Mouse (Mus musculus) ovary, adult 18-20 months (tissue): ENCODE measurements around the gene Hnf4a.

Experiments used
- DNase-seq: peaks from one replicate; pipeline ENCODE4 v3.0.0; 2022; ENCODE audit warnings: low spot score, mixed read lengths

The Hnf4a gene

GRCm38 (mm10) chr2:163490656-163491055, 16.0 kb upstream of the Hnf4a start:
- no peak for DNase-seq

DNA sequence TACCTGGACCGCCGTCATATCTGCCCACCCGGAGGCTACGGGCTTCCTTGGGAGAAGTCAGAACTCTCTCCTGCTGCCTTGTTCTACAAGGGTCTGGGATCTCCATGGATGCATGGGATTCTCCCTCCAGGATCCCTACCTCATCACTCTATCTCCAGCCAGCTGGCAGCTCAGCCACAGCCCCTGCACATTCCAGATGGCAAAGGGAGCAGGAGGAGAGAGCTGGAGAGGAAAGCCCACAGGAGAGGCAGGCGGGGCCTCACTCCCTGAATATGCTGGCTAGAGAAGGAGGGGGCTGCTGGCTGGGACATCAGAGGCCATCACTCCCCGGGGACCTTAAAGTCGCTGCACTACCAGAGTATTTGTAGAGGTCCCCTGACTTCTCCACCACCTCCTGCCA, 15.3 kb upstream of the Hnf4a start:
- DNase-seq: no peak

- DNase-seq: no peak
These were observed 14.6 kb upstream of the Hnf4a start, which contains the start of gene R3hdml for GRCm38 (mm10) chr2:163492018-163492417. TSS of gene R3hdml (plus strand) at chr2:163492318.

GRCm38 (mm10) chr2:163493031-163493430, 13.6 kb upstream of the Hnf4a start:
- no peak for DNase-seq

GRCm38 (mm10) chr2:163493976-163494375, 12.6 kb upstream of the Hnf4a start:
- no peak for DNase-seq

- no peak for DNase-seq
These were observed 12.2 kb upstream of the Hnf4a start for GRCm38 (mm10) chr2:163494456-163494855.

DNA sequence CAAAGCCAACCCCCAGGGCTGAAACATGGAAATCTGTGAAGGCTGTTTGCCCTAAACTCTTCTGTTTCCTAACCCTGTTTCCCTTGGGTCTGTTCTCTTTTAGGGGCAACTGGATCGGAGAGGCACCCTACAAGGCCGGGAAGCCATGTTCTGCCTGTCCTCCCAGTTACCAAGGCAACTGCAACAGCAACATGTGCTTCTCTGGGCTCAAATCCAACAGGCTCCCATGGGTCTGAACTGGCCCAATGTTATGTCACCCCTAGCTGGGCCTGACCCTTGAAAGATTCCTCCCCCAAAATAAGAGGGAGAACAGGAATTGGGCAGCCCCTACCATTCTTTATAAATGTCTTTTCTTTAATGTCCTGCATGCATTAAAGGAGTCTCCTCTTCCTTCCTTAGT, 4.4 kb upstream of the Hnf4a start:
- no peak for DNase-seq

DNA sequence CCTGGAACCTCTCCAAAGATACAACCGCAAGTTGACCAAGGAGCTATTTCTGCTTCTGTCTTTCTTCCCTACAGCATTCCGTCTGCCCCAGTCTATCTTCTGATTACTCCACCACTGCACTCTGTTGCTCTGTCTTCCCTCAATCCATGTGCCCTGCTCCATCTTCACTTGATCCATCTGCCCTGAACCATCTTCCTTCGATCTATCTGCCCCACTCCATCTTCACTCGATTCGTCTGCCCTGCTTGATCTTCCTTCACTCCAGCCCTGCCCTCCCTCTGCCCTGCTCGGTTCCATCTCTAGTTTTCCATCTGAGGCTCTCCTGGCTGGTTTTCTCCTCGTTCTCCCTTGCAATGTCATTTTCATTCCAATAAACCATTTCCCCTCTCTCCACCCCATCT, 3.4 kb upstream of the Hnf4a start:
- DNase-seq: no peak

DNA sequence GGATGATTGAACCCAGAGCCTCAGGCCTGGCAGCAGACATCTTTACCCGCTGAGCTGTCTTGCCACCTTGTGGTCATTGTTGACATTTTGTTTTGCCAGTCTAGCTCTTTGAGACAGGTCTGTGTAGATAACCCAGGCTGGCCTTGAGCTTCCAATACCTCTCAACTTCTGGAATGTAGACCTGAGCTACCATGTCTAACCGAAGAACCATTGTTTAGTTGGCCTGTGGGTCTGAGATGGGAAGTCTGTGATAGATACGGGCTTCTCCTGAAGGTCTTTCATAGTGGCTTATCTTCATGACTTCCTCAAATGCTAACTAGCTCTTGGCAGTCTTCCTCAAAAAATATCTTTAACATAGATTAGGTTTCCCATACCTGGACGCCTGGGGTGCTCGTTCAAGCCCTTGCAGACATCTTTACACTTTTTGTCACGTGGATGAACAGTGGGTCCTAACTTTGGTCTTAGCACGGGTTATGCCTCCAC, 19.2 kb downstream of the Hnf4a start:
- DNase-seq: no peak

DNA sequence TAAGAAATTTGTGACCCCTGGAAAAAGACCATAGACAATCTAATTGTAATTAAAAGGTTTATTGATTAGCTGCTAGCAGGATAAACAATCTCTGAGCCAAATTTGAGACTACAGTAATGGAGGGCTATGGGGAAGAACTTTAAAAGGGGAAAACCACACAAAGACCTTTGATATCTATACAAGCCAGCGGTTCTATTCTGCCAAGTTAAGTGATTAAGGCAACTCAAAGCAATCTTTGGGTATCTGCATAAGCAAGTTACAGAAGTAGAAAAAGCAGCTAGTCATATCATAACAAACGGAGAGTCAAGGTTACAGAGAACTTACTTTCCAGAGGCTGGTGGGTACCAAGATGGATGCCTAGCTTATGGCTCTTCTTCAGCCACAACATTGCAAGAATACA, 20.9 kb downstream of the Hnf4a start:
- no peak for DNase-seq

- no peak for DNase-seq
These were observed 23.8 kb downstream of the Hnf4a start for GRCm38 (mm10) chr2:163530418-163530817.

DNA sequence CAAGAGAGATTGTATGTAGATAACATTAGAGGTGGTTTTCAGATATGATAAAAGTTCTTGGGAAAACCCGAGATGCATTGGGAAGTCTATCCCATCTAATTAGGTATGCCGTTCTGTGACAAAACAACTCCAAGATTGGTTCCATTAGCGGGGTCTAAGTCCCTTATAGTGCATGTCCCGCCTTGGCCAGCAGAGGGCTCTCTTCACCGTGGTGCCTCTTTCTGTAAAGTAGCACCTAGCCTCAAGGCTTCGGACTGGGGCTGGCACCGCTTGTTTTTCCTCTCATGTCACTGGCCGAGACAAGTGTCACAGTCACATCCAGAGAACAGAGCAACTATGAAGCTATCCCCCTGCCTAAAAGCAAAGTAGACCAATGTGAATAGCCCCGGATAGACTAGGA, 25.3 kb downstream of the Hnf4a start:
- peak; percentile 25 for DNase-seq

DNA sequence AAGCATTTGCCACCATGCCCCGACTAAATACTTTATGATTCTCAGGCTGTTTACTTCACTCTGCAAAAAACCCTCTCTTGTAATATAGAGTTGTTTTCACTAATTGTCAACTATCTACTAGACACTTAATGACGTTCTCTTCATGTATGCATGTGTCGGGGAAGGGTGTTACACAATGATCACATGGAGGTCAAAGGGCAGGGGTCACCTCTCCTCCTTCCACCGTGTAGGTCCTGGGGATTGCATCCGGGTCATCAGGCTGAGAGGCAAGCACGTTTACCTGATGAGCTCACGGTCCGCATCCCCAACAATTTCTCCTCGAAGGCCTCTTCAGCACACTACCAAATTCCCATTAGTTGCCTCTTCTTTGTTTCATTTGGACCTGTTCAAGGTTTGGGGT, 26.6 kb downstream of the Hnf4a start:
- DNase-seq: no peak

DNA sequence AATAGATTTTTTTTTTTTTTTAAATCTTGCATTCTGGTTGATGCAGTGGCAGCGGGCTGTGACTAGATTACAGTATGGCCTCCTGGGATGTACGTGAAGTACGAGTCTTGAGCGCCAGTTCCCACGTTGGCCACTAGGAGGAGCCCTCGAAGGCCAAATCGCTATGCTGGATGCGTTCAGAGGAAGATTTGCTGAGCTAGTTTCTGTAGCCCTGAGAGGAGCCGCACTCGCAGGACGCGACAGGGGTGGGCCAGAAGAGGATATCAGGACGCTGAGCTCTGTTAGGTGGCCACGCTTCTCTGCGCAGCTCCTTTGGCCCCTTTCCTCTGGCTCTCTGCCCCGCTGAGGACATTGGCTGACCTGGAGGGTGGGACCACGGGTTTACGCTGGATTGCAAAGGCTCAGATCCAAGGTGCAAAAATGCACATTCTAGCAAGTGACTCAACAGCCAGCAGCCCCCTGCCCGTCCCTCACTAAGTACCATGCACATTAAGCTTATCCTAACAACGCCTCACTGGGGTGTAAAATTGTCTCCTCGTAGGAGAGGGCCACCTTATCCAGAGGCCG, 28.4 kb downstream of the Hnf4a start:
- peak; percentile 59 for DNase-seq

- DNase-seq: no peak
These were observed 30.8 kb downstream of the Hnf4a start for GRCm38 (mm10) chr2:163537443-163537842.

GRCm38 (mm10) chr2:163538410-163538809, 31.8 kb downstream of the Hnf4a start:
- DNase-seq: no peak

DNA sequence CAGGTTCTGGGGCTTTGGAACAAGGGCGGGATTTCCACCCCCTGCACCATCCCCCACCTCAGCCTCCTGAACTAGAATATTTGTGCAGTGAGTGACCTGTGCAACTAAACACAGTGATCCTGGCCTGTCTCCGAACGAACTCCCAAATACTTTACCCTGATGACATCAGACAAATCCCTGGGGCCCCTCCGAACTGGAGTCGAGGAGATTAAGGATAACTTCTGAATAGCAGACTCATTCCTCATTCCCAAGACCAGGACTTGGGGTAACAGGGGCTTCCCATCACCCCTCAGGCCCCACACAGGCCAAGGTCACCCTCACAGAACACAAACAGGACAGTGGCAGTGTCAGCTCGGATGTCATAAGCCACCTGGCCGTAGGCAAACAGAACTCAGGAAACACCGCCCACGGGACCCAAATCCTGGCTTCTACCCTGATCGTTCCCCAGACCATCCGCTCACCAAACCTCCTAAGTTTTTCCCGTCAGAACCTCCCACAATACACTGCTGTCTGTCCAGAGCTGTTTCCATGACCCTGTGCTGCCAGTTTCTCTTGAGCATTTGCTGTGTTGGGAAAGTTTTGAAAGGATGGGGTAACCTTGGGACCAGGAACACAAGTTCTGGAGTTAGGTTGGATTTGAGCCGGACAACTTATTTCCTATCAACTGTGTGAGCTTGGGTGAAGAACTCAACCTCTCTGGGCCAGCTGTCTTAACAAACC, 32.9 kb downstream of the Hnf4a start:
- DNase-seq: no peak

DNA sequence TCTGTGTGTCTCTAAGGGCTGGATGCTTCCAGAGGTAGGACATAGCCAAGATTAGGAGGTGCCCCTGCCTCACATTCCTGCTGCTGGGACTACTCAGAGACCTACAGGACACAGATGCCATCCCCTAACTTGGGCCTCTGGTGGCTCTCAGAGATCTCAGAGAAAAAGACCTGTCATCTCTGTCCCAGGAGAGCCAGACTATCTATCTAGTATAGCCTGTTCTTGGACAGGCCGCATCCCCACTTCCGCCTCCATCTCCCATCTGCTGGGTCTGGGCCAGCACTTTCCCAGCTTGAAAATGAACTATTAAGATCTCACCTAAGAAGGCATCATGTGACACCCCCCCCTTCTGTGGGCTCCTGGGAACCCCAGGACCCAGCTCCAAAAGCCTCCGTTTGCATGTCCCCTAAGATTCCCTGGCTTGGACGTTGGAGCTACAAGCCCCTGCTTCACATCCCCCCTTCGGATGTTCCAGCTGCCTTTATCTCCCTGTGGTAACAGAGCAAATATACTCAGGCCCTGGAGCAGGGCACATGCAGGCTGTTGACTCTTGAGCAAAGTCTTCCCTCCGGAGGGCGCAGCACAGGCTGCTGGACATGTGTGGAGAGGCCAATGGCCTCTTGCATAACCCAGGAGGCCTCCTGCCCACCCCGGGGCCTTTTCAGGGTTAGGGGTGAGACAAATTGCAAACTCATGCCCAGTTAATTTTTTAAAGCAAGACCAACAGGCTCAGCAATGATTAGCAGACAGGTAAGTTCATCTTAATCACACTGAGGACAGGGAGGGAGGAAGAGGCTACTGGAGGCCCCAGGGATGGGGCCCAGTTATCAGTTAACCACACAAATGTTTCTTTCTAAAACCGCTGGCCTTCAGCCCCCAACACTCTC, 33.9 kb downstream of the Hnf4a start:
- no peak for DNase-seq

DNA sequence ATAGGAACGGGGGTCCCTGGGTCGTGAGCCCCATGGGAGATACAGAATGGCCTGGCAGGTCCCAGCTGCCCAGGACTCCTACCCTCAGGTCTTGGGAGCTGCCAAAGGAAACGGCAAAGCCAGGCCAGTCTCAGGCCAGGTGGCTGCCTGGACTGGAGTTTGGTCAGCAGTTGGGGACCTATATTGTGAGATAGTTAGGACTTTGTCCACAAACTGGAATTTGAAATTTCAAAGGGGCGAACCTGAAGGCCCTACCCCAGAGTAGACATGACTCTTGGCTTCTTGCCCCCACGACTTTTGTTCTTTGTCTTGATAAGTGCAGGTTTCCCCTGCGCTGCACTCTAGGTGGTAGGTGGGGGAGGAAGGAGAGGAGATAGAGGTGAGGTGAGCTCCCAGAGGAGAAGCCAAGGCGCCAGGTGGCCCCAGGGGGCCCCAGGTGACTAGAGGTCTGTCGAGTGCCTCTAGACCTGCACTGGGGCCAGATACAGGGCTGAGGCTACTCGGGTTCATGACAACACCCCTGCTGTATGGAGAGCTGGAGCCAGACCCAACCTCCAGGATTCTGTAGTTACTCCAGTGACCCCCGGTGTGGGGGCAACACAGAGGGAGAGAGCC, 35.1 kb downstream of the Hnf4a start:
- no peak for DNase-seq

- DNase-seq: no peak
These were observed 36.1 kb downstream of the Hnf4a start for GRCm38 (mm10) chr2:163542674-163543073.

GRCm38 (mm10) chr2:163546623-163547318, 40.2 kb downstream of the Hnf4a start:
- no peak for DNase-seq

- no peak for DNase-seq
These were observed 42.2 kb downstream of the Hnf4a start for GRCm38 (mm10) chr2:163548822-163549221.
